Mouse (Mus musculus) urinary bladder, postnatal 10 days (tissue): ENCODE results near the gene Bcl11a.

ENCODE experiments used
- DNase-seq: peaks from one replicate; pipeline ENCODE4 v3.0.0; 2022; ENCODE audit warnings: low spot score

The Bcl11a gene

DNA sequence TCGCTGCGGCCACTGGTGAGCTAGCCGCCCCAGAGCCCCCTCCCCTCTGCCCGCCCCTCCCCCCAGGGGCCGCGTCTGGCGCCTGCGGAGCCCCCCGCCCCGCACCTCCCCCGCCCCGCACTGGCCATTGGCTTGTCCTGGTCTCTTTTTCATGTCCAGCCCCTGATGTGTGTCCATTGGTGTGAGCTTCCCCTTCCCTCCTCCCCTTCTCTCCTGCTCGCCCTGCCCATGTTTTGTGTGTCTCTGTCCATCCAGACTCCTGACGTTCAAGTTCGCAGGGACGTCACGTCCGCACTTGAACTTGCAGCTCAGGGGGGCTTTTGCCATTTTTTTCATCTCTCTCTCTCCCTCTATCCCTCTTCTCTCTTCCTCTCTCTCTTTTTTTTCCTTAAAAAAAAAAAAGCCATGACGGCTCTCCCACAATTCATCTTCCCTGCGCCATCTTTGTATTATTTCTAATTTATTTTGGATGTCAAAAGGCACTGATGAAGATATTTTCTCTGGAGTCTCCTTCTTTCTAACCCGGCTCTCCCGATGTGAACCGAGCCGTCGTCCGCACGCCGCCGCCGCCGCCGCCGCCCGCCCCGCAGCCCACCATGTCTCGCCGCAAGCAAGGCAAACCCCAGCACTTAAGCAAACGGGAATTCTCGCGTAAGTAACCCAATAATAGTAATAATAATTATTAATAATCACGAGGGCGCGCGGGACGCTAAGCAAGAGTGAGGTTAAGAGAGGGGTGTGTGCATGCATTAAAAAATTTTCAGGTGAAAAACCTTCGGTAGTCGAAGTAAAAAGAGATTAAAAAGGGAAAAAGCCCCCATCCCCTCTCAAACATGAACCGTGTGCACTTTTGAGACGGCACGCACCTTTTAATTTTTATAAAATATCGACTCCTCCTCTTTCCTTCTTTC, at the start of gene Bcl11a:
Bcl11a (plus strand) TSS at position 262 of the 911 bp plus-strand sequence.
- DNase-seq, result no peak

DNA sequence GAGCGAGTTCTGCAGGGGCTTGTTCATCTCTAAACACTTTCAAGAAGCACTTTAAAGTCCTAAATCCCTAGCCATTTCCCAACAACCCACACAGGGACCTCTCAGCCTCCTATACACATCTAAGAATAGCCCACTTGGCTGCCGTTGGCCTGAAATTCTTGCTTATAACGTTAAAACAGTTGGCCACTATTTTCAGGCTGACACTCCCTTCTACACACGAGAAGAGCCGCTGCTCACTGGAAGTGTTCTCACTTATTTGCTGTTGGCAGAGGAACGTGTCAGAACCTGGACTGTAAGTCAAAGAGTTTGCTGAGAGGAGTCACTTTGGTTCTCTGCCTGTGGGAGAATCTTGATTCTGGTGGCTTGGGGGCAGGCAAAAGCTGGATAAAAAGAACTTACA, 33.8 kb upstream of the Bcl11a start:
- DNase-seq, result no peak

DNA sequence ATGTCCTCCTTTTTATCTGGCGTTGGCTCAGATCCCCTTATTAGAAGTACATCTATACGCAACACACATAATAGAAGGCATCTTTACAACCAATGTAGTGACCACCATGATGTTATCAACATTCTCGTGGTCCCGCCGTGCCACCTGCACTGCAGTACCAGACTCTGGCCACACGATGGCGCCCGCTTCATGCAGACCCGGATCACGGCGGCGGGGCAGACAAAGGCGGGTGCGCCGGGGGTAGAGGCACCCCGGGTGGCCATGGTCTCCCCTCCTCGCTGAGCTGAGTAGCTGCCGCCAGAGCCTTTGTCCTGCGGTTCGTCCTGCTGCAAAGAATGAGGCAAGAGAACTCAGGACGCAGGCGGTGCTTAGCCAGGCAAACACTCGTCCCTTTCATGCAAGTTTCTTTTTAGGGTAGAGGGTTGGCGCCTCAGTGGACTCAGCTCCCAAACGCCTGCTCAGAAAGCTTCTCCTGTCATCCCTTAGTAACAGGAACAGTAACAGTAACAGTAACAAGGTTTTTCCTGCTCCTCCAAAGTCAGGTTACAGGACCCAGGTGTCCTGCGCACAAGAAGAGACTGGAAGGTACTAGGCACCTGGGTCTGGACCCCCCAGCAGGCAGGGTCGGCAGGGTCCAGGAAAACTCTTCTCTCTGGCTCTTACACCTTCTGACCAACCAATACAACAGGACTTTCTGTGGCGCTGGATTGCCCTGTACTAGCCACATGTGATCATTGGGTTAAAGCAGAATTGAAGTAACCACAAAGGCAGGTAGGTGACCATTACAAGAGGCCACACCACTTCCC, 28.4 kb upstream of the Bcl11a start:
- peak; percentile 20 for DNase-seq

DNA sequence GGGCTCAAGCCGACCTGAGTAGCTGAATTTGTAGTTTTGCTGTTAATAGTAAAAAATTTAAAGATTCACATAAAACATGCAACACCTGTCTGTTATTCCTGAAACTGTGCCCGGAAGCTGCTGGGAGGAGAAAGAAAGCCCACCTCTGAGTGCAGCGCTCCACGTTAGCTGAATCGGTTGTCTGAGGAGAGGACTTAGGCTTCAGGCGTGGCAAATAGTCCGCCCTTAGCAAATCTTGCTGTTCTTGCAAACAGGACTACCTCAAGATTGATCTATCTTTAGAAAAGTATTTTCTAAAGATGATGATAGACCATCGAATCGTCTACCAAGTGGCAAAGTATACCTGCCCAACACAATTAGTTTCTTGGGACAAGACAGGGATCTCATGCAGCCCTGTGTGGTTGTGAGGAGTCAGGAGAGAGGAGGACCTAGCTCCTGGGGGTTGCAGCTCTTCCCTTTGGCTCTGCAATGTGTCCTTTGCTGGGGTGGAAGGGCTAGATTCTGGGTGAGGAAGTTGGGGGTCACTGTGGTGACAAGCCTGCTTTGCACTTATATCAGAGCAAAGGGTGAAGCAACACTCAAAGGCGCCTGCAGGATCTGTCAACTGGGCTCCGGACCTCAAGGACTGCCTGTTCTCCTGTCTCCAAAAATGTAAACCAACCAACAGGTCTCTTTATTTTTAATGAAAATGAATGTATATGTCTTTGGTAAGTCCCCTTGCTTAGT, 27.7 kb upstream of the Bcl11a start:
- DNase-seq, result no peak

DNA sequence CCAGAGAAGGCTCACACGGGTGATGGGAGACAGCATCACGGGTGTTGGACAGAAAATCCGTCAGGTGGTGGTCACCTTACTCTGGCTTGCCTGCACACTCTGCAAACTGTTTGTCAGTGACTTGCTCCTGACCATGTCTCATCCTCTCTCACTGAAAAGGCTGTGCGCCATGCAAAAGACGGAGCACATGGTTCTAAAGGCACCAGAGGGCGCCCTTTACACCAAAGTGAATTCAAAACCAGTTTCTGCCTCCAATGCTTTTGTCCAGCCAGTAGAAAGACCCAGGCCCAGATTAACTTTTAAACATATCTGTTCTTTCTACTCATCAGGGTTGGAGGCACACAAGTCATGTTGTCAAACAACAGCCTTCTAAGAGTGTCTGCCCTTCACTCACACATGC, 25.0 kb upstream of the Bcl11a start:
- DNase-seq, result no peak

DNA sequence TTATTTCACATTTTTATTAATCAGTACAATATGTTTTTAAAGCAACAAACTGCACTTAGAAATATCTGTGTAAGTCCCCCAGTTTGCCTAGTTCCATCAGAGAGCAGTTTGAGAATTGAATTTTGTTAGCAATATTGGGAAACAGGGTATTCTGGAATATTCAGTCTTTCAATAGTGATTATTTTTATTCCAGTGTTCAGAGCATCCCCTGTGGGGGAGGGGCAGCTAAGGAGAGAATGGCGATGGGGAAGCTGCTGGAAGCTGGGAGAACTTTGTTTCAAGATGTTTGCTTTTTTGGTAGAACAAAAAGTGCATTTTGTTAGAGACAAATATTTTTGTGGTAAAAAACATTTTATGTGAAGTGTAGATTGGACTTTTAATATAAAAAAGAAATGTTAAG, 18.7 kb upstream of the Bcl11a start:
- no peak for DNase-seq

DNA sequence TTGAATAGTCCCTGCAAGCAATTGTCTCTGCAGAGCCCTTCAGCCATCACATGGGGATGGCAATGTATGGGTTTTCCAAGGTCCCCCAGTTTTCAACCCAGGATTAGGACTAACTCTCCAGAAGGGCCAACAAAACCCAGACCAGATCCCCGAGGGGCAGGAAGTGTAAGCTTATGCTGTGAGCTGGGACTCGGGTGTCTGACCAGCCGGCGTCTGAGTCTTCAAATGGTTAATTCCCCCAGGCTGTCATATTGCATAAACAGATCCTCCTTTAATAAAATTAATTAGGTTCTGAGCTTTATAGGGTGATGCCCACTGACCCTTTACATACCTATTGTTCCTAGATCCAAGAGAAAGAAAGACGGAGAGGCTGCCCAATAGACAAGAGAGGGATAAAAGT, 17.4 kb upstream of the Bcl11a start:
- no peak for DNase-seq

DNA sequence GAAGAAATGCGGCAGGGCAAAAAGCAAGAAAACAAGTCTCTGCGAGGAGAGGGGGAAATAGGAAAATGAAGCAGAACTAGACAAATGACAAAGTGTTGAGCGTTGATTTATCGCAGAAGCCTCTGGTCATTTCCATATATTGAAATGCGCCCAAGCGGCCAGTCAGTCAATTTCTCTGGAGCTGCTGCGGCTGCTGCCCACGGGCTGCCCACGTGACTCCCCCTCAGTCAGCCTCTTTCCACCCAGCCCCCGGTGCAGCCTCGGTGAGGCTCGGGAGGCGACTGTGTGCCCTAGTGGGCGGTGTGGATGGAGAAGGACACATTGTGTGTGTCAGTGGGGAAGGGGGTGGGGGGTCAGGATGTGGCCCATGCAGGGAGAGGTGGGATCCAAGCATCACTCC, 16.0 kb upstream of the Bcl11a start:
- DNase-seq, result no peak

DNA sequence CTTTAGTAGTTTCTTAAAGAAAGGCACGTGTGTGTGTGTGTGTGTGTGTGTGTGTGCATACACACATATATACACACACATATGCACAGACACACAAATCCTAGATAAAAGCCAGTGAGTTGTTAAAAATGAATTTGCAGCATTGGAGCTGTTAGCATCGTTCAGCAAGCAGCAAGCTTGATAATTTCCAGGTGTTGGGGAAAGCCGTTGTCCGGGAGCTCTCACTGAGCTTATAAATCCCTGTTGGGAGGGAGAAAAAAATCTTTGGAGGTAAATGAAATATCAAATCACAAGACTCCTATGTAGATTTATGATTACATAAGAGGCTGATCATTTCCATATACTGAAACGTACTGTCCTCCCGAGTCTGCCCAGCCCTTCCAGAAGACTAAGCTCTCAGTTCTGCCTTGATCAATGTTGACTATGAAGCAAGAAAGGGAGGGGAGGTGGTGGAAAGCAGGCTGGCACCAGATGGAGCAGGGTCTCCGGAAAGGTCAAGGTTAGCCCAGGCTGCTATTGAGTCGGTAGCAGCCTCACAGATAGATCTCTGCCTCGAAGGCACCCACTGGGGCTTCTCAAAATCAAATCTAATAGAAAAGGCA, 15.3 kb upstream of the Bcl11a start:
- DNase-seq, result no peak

DNA sequence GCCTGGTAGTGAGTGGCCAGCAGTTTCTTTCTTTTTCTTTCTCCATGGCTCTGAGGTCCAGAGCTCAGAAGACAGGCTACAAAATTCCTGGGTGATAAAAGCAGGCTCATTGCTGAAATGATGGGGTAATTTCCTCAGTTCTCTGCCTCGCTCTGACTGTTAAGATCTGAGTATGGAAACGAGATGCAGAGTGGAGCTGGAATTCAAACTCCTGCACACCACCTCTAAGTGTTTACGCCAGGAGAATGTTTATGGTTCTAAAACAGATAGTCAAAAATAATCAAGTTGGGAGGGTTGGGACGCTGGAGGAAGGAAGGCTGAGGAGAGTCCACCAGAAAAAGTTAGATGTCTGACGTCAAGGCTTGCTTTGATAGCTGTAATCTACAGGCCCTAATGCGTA, 13.6 kb upstream of the Bcl11a start:
- no peak for DNase-seq

DNA sequence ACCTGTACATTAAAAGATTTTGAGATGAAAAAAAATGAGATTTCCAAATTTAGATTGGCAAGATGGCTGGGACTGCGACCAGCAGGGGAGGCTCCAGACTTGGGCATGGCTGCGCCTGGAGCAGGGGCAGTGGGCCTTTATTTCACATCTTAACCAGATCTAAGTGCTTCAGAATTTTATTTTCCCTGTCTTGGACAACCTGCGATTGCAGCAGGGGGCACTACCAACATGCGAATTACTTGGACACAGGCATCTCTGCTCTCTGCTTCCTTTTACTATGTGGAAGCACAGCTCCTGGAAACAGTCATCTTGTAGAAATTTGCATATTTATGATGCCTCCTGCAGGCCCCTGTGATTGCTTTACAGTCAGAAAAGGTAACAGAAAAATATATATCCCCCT, 12.5 kb upstream of the Bcl11a start:
- no peak for DNase-seq

DNA sequence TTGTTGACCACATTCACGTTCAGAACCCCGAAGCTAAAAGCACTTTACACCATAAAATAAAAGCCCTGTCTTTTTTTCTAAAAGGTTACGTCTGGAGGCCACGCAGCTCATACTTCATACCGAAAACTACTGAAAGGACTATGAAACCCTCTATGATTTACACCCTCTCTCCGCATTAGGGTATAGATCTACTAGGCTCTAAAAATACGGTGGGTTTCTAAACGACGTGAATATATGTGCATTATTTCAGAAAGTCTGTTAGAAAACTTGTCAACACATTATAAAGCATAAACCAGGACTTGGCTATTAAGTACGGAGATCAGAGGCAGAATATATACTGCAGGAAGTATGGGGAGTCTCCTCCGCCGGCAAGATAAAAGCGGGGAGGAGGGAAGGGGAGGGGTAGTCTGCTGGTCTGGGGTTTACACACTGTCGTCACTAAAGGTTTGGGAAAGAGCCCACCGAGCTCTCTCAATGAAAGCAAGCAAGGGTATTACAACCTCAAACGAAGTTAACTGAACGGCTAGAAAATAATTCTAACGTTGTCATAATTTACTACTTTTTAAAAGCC, 3.8 kb upstream of the Bcl11a start:
- no peak for DNase-seq

DNA sequence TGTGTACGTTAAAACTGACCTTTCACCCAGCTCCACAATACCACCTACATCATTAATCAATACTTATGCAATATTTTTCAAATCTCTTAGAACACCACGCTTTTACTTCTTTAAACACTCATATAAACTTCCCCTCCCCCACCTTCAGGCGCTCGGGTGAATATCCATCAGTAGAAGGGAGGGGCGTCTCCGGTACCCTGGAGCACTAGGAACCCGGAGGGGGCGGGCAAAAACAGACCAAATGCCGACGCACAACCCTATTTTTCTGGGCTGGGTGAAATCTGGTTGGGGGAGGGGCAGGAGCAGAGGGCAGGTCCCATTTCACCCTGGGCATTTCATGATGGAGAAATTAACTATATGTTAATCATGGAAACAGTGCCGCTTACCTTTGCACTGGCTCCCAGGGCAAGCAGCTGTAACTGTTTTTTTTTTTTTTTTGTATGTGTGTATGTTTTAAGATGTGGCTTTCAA, 3.2 kb upstream of the Bcl11a start, which contains the start of gene A830031A19Rik:
A830031A19Rik (minus strand) TSS at position 421 of the 471 bp plus-strand sequence.
- no peak for DNase-seq

DNA sequence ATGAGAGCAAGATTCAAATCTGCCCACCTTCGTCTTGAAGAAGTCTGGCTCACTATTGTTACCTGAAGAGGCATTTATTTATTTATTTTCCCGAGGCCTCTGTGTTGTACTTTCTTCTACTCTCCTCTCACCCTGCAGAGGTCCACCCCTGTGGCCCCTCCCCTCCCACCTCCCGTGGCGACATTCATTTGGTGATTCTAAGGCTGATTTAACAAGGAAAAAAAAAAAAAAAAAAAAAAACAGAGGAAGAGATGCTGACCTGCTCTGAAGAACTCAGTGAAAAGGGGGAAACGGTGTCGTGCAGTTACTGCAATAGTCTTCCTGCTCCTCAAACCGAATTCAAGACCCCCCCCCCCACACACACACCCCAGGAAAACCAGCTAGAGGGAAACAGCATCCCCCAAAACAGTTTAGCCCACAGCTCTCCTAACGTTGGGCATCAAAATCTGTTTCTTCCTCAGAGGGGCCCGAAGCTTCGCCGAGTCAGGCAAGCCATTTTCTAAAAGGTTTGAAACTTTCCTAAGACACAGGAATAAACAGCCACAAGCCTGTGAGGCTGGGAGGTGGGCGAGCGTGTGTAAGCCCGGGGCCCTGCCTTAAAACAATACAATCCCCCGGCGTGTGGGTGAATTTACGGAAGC, 2.2 kb upstream of the Bcl11a start:
- no peak for DNase-seq

DNA sequence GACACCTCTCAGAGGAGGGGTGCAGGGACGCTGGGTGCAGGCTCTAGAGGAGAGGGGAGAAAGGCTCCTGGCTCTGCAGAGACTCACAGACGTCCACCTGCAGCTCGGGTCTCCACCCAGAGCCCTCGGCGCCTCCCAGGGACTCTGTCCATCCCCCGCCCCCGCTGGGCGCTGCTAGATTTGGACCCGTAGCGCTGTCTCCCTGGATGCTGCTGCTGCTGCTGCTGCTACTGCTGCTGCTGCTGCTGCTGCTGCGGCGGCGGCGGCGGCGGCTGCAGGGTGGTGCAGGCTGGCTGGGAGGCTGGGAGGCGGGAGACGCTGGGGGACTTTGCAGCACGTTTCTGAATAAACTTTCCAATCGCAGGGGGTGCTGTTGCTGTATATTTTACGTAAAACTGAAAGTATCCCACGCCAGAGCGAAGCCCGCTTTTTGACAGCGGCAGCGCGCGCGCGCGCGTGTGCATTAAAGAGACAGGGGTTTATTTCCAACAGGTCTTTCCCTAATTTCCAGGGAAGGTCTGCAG, 1.7 kb upstream of the Bcl11a start:
- DNase-seq, result no peak

DNA sequence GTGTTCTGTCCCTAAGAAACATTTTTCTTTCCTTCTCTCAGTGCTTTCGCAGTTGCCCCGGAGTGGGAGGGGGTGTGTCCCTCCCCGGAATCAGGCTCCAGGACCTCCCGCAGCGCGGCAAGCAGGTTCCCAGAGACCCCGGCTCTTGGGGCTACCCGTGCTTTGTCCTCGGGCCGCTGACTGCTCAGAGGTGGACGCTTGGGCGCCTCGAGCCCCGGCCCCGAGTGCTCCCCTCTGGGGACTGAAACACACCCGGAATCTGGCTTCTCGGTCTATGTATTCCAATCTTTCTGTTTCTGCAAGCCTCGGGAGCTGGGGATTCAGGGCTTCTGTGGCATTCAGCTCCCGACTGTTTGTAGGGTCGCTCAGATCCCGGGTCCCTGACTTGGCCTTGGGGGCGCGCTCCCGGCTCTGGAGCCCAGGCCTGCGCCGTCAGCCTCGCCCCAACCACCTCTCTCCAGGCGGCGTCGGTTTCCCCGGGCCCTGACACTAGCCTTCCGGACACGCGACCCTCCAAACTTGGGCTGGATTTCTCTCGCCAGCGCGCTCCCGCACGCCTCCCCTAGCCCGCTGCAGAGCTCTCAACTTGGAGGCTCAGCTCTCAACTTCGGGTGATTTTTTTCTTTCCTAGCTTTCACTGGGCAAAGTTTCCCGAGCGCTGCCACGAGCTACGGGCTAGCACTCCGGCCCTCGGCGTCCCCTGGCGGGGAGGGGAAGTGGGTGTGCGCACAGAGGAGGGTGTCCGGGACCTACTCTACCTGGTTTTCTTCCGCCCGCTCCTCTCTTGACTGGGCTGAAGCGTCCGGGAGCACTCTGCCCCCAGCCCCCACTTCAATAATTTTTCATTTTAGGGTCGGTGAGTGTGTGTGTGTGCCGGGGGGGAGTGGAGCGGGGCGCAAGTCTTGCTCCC, 780 bp upstream of the Bcl11a start:
- no peak for DNase-seq

DNA sequence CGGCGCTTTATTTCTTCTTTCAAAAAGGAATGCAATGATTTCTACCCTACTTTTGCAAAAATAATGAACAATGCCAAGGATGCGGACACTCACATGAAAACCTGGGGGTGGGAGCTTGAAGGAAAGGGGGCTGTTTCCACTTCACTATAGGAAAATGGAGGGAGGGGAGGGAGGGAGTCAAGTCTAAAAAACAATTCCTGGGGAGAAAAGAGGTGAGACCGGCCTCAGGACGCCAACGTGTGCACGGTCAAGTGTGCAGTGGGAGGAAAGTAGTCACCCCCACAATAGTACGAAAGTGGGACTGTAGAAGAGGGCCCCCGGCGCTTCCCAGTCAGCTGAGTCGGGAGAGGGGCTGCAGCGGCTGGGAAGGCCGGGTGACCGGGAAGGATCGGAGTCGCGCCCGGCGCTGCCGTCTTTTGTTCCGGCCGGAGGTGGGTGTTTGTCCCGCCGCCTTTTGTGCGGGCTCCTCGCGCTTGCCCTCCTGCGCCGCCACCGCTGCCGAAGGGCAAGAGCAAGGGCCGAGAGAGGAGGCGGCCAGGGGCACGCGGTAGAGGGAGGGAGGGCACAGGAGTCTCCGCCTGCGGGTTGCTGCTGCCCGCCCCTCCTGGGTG, 955 bp downstream of the Bcl11a start:
- no peak for DNase-seq

DNA sequence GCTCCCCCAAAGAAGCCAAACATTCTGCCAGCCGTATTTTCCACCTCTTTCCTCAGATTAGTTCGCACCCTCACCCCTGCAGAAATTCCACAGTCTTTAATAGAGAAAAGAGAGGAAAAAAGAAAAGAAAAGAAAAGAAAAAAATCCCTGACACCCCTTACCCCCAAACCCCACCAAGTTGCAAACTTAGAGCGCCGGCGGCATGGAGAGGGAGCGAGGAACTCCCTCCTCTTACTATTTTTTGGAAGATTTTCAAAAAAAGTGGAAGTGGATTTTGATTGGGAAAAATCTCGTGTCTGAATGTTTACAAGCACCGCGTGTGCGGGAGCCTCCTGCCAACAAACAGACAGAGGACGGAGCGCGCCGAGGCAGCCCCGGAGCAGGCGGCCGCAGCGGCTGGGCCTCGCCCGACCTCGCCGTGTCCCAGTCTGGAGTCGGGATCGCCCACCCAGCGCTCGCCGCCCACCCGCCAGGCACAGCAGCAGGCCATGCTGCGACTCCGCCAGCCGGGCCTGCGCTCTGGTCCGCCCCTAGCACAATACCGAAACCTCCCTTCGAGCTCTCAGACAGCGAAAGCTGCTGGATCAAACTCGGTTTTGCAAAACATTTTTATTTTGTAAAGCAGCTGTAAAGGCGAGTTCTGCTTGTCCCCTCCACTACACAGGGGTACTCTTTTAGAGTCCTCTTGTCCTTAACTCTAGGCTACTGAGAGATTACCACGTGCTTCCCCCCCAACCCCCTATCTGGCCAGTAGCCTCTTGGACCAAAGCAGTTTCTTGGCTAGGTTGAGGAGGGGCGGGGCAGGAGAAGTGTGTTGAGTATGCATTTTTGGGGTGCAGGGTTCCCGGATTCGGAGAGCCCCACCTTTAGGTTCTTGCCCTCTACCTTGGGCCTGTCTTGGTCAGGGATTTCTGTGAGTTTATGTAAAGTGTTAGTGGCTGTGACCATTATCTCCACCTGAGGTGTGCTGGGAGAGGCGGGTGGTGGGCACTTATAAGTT, 1.8 kb downstream of the Bcl11a start:
- no peak for DNase-seq
